Mouse (Mus musculus): ENCODE measurements around the gene Gm853.

The Gm853 gene

GRCm38 (mm10) chr4:130174335-130175031 is 47.7 kb downstream of the Gm853 start:
- DNase-seq (ENCODE audit: low read depth, low spot score), result peak; percentile 42

GRCm38 (mm10) chr4:130173911-130174311 is 48.3 kb downstream of the Gm853 start:
- DNase-seq (ENCODE audit: low read depth, low spot score), result no peak

- DNase-seq (ENCODE audit: low read depth, low spot score), result no peak
Observed at GRCm38 (mm10) chr4:130173060-130173822, 49.0 kb downstream of the Gm853 start.

- DNase-seq (ENCODE audit: low read depth, low spot score), result no peak
Observed at GRCm38 (mm10) chr4:130171951-130172765, 50.0 kb downstream of the Gm853 start.

DNA sequence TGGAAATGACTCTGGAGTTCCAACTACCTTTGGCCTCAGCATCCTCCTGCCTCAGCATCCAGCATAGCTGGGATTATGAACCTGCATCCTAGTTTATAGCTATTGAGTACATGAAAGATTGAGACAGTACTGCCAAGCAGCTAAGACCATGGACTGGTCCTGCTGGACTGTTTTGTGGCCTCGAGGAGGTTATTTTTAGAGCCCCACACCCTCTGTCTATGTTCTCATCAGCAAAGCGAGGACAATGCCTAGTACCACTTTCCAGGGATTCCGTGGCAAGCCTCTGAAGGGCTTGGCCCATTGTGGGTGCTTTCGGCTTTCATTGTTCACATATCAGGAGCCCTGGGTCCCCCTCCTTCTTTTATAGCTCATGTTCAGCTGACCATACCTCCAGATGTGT is 51.8 kb downstream of the Gm853 start:
- DNase-seq (ENCODE audit: low read depth, low spot score), result no peak

DNA sequence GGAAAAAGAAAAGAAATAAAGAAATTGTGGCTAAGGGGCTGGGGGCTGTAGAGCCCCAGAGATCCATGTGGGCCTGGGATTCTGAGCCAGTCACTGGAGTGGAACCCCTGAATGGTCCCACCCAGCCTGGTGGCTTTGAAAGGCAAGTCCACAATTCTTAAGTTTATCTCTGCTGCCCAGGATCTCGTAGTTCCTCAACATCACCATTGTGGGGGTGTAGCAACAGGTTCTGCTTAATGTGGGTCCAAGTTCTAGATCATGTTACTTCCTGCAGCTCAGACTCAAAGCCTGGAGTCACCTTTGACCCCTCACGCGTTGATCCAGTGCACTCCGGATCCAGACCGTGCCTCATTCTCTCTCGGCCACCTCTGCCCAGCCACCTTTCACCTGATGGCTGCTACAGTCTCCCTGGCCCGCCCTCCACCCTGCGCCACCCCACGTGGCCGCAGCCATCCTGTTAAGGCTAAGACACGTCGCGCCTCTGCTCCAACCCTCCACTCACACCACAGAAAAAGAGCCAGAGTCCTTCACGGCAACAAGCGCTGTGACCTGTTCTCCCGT is 52.7 kb downstream of the Gm853 start:
- no peak for DNase-seq (ENCODE audit: low read depth, low spot score)

- no peak for DNase-seq (ENCODE audit: low read depth, low spot score)
Observed at GRCm38 (mm10) chr4:130168280-130169183, 53.7 kb downstream of the Gm853 start.

DNA sequence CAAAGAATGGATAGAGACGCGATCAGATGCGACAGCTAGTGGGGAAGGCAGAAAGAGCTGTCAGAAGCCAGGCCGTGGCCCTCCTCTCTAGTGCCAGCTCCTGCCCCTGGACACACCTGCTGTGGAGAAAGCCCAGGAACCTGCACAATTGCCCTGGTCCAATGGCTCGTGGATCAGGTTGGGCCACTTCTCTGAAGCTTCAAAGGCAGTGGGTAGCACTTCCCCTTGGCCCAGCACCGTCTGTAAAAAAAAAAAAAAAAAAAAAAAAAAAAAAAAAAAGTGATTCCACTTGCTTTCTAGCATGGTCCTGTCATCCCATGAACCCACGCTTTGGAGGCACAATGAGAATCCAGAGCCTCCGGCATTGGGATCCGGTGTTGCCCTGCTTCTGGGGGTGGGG is 54.4 kb downstream of the Gm853 start:
- no peak for DNase-seq (ENCODE audit: low read depth, low spot score)

- DNase-seq (ENCODE audit: low read depth, low spot score), result no peak
Observed at GRCm38 (mm10) chr4:130167321-130167720, 54.9 kb downstream of the Gm853 start.

- no peak for DNase-seq (ENCODE audit: low read depth, low spot score)
Observed at GRCm38 (mm10) chr4:130166592-130166991, 55.6 kb downstream of the Gm853 start.

GRCm38 (mm10) chr4:130166061-130166460 is 56.1 kb downstream of the Gm853 start:
- DNase-seq (ENCODE audit: low read depth, low spot score), result no peak

DNA sequence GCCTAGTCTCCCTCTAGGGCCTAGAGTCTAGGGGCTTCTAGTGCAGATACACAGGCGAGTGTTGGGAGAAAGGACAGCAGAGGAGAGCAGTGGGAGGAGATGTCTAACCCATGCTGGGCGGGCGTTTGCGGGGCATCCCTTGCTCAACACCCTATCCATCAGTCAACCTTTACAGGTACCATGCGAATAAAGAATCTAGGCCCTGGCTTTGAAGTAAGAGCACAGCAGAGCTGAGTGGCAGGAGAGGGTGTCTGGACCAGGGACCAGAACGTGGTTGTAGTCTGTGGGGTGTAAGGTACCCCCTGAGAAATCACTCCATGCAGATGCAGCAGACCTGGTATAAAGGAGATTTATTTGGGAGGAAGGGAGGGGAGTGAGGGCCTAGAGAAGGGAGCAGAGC is 58.1 kb downstream of the Gm853 start:
- DNase-seq (ENCODE audit: low read depth, low spot score), result no peak

- no peak for DNase-seq (ENCODE audit: low read depth, low spot score)
Observed at GRCm38 (mm10) chr4:130163391-130163861, 58.8 kb downstream of the Gm853 start.

DNA sequence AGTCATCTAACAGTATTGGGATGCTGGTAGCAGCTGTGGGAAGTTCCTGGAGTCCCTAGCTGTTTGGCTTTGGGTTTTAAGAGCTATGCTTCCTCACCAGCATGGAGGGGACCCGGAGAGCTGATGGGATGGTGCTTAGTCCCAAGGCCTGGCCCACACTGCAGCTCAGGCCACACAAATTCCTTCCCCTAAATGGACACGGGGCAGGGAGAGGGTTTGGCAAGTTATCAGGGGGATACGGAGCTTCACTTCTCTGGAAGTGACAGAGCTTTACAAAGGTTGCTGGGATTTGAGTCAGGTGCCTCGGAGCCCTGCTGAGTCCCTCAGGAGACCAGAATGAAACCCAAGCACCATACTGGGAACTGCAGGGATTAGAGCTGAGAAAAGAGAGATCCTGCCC is 60.9 kb downstream of the Gm853 start:
- no peak for DNase-seq (ENCODE audit: low read depth, low spot score)
